Mouse (Mus musculus) limb, embryonic 15.5 days (tissue): Measurements from ENCODE around the gene Olfr467. TPM values are rescaled to one million over a fixed set of nuclear protein-coding genes. Genes with fewer than 3 reads are reported as not detected.
"Not testable (repeated sequence)": the region's sequence is repeated elsewhere in the genome, so short reads cannot be mapped to it uniquely, and the experiment has no call there.

Experiments
- ATAC-seq: fragments of 200-750 bp; cut with Nextera tagmentation; 2 replicates; pipeline ENCODE4 v1.8.0; 2017; ENCODE audit warnings: low read depth, moderate TSS enrichment; ENCODE audit not compliant: insufficient number of reproducible peaks, low FRiP score, low TSS enrichment
- H3K27ac ChIP-seq: fragments of 300-500 bp; sonication (generic); 2 replicates; pipeline ENCODE4 v1.5.1; 2015; ENCODE audit warnings: moderate library complexity, mild to moderate bottlenecking, inconsistent platforms
- H3K27me3 ChIP-seq: fragments of 300-500 bp; sonication (generic); 2 replicates; pipeline ENCODE4 v1.6.1; 2015; ENCODE audit warnings: inconsistent platforms
- H3K36me3 ChIP-seq: fragments of 300-500 bp; sonication (generic); 2 replicates; pipeline ENCODE4 v1.6.1; 2015; ENCODE audit warnings: inconsistent platforms
- H3K4me1 ChIP-seq: fragments of 300-500 bp; sonication (generic); 2 replicates; pipeline ENCODE4 v1.6.1; 2015; ENCODE audit warnings: inconsistent platforms
- H3K4me2 ChIP-seq: fragments of 300-500 bp; sonication (generic); 2 replicates; pipeline ENCODE4 v1.6.1; 2015; ENCODE audit warnings: mild to moderate bottlenecking, inconsistent platforms
- H3K4me3 ChIP-seq: fragments of 300-500 bp; sonication (generic); 2 replicates; pipeline ENCODE4 v1.5.1; 2015; ENCODE audit warnings: mild to moderate bottlenecking, inconsistent platforms
- H3K9ac ChIP-seq: fragments of 300-500 bp; sonication (generic); 2 replicates; pipeline ENCODE4 v1.6.1; 2015; ENCODE audit warnings: inconsistent platforms
- H3K9me3 ChIP-seq: fragments of 300-500 bp; sonication (generic); 2 replicates; pipeline ENCODE4 v1.6.1; 2016; ENCODE audit warnings: inconsistent platforms
- WGBS: fragments of 180-500 bp; shearing (Covaris S2); methylation state at CpG from one replicate; pipeline ENCODE4 v1.1.7; 2015; 5-methylcytosine and 5-hydroxymethylcytosine counted together
- polyA plus RNA-seq: library from polyadenylated mRNA; unstranded; fragments of >200 nt; fragmentation: Nextera tagmentation; extraction: Ambion mirVana; gene quantifications from 2 replicates; pipeline ENCODE4 v1.2.1, GENCODE M21; 2015

The Olfr467 gene
- polyA plus RNA-seq: not detected in 2 replicates

- H3K27me3 ChIP-seq: no peaks in the 10 kb centered on the region
- H3K27ac ChIP-seq: no peak within 1 kb of the TSS
- H3K9ac ChIP-seq: no peak within 1 kb of the TSS
- no peak within 1 kb of the TSS for H3K4me2 ChIP-seq
- no peak within 1 kb of the TSS for H3K4me3 ChIP-seq
- no peak for ATAC-seq
- H3K4me1 ChIP-seq: no peaks in the 10 kb centered on the region
- no peaks in the 10 kb centered on the region for H3K36me3 ChIP-seq
- no peaks in the 10 kb centered on the region for H3K9me3 ChIP-seq
Observed at GRCm38 (mm10) chr7:107811963-107812362, at the start of gene Olfr467. TSS of gene Olfr467 (plus strand) at chr7:107812263.

GRCm38 (mm10) chr7:107770812-107771211 is 41.3 kb upstream of the Olfr467 start:
- H3K9me3 ChIP-seq: no peaks in the 10 kb centered on the region
- no peak overlapping the region for H3K4me3 ChIP-seq
- H3K4me1 ChIP-seq: no peaks in the 10 kb centered on the region
- no peak overlapping the region for H3K9ac ChIP-seq
- H3K27me3 ChIP-seq: no peaks in the 10 kb centered on the region
- 66% methylated on average over 6 of the region's 6 CpGs for WGBS
- no peak overlapping the region for H3K27ac ChIP-seq
- ATAC-seq: no peak
- no peak overlapping the region for H3K4me2 ChIP-seq
- H3K36me3 ChIP-seq: no peaks in the 10 kb centered on the region

DNA sequence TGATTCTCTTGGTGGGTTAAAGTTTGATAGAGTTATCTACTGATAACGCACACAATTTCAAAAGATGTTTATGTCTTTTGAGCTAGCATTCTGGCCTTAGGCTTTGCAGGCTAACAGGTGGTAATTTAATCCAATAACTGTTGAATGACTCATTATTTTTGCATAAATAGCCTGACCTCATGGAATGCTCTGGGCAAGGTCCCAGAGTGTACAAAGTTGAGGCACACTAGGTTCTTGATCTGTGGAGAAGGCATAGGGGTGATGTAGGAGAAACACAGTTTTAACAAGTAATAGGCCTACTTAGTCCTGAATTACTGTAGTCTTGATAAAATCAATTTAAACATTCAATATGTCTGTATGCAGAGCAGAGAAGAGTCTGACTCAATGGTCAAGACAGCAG is 33.8 kb upstream of the Olfr467 start:
- Histone ChIP-seq H3K27me3 (no peaks in the 10 kb centered on the region), H3K9me3 (no peaks in the 10 kb centered on the region), H3K4me1 (no peaks in the 10 kb centered on the region), H3K4me2 (no peak overlapping the region), H3K27ac (no peak overlapping the region), H3K36me3 (no peaks in the 10 kb centered on the region), H3K4me3 (no peak overlapping the region), H3K9ac (no peak overlapping the region)
- ATAC-seq: no peak
- WGBS: 78% methylated on average over 1 of the region's 1 CpGs

DNA sequence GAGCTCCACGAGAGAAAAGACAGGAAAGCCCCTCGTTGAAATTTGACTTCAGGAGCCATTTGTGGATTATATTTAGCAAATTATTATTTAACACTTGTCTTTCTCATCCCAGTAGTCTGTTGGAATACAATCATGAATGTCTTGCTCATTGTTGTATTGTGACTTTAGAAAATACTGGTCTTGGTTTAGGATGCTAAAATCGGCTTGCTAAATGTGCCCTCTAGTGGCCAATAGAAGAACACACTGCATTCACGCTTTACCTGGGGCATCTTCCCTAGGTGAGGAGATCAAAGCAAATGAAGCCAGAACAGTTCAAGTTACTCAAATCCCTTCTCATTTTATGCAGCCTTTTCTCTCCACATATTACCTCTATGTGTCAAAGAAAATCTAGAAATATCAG is 32.5 kb upstream of the Olfr467 start:
- H3K4me1 ChIP-seq: no peaks in the 10 kb centered on the region
- no peak overlapping the region for H3K9ac ChIP-seq
- no peak for ATAC-seq
- H3K9me3 ChIP-seq: no peaks in the 10 kb centered on the region
- no peaks in the 10 kb centered on the region for H3K27me3 ChIP-seq
- no peak overlapping the region for H3K4me3 ChIP-seq
- WGBS: 39% methylated on average over 4 of the region's 4 CpGs
- no peak overlapping the region for H3K27ac ChIP-seq
- H3K4me2 ChIP-seq: no peak overlapping the region
- H3K36me3 ChIP-seq: no peaks in the 10 kb centered on the region

- 60% methylated on average over 3 of the region's 3 CpGs for WGBS
- Histone ChIP-seq H3K36me3 (no peaks in the 10 kb centered on the region), H3K9ac (no peak overlapping the region)
Observed at GRCm38 (mm10) chr7:107787977-107788620, 24.0 kb upstream of the Olfr467 start.

DNA sequence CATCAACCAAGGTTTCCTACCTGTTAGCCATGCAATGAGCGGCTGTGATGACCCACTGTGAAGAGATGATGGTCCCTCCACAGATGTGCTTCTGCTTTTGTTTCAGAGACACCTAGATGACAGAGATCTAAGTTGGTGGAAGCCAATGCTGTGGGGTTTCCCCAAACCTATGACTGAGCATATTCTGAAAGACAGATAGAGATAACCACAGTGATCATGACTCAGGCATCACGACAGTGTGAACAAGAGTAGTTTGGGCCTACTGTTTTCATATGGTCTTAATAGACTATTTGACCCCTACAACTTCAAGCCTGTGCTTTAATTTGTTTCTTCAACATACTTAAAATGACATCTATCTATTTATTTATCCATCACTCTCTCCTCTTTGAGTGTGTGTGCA is 15.6 kb upstream of the Olfr467 start:
- Histone ChIP-seq H3K4me2 (no peak overlapping the region), H3K9ac (no peak overlapping the region), H3K9me3 (no peaks in the 10 kb centered on the region), H3K27me3 (no peaks in the 10 kb centered on the region), H3K4me3 (no peak overlapping the region), H3K36me3 (no peaks in the 10 kb centered on the region), H3K4me1 (no peaks in the 10 kb centered on the region), H3K27ac (no peak overlapping the region)
- ATAC-seq: no peak
- WGBS: 83% methylated on average over 2 of the region's 2 CpGs

More at GRCm38 (mm10) chr7:107787977-107788620, 24.0 kb upstream of the Olfr467 start:
- ATAC-seq: no peak
- no peak overlapping the region for H3K27ac ChIP-seq
- no peak overlapping the region for H3K4me2 ChIP-seq
- no peaks in the 10 kb centered on the region for H3K9me3 ChIP-seq
- no peaks in the 10 kb centered on the region for H3K4me1 ChIP-seq
- H3K4me3 ChIP-seq: no peak overlapping the region
- H3K27me3 ChIP-seq: no peaks in the 10 kb centered on the region

DNA sequence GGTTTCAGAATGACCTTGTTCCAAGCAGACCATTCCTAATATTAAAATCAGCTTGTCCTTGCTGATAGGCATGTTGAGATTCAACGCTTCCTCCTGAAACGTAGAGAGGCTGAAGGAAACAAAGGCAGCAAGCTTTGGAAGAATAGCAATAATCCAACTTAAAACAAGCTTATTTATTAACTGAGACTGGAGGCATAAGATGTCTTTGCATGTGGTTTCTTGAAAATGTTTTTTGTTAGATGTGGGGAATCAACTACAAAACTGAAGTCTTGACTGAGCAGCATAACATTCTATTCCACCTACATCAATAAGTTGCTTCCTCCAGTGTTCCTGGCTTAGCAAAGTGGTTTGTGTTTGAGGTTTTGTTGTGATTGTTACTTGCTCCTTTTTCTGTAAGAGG is 11.0 kb upstream of the Olfr467 start, which contains the start of gene Ovch2:
TSS of gene Ovch2 (minus strand) at position 101 of the 400 bp plus-strand sequence.
- Histone ChIP-seq H3K9ac (no peak within 1 kb of the TSS), H3K4me1 (peaks cover 2% of the 10 kb centered on the region; the same call in 1 of the 2 replicates), H3K36me3 (no peaks in the 10 kb centered on the region), H3K27me3 (no peaks in the 10 kb centered on the region), H3K27ac (peak within 1 kb of the TSS; percentile 35; the same call in 1 of the 2 replicates), H3K4me2 (no peak within 1 kb of the TSS), H3K9me3 (no peaks in the 10 kb centered on the region), H3K4me3 (no peak within 1 kb of the TSS)
- WGBS: 87% methylated on average over 2 of the region's 2 CpGs
- ATAC-seq: no peak

- peaks cover 2% of the 10 kb centered on the region; the same call in 1 of the 2 replicates for H3K4me1 ChIP-seq
- H3K4me2 ChIP-seq: no peak overlapping the region
- no peak for ATAC-seq
- 33% methylated on average over 3 of the region's 3 CpGs for WGBS
- H3K4me3 ChIP-seq: no peak overlapping the region
- peak overlapping the region; percentile 35; the same call in 1 of the 2 replicates for H3K27ac ChIP-seq
- H3K9me3 ChIP-seq: no peaks in the 10 kb centered on the region
- no peaks in the 10 kb centered on the region for H3K36me3 ChIP-seq
- H3K27me3 ChIP-seq: no peaks in the 10 kb centered on the region
- H3K9ac ChIP-seq: no peak overlapping the region
Observed at GRCm38 (mm10) chr7:107802138-107802537, 9.9 kb upstream of the Olfr467 start.

DNA sequence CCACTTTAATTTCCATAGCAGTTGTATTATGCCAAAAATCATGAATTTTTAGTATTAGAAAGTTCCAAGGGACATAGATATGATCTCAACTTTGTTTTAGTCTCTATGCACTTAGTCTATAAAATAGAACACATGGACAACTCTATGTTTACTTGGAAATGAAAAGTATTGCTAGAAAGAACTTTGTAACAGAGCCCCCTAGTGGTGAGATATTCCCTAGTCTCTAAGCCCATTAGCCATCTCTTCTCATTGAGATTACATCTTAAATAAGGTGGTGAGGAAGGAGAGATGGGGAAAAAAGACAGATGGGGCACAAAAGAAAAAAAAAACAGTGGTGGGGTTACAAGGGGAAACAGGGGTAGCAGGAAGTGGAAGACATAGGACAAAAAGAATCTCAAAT is 7.4 kb downstream of the Olfr467 start:
- Histone ChIP-seq H3K36me3 (no peaks in the 10 kb centered on the region), H3K27me3 (no peaks in the 10 kb centered on the region), H3K9ac (no peak overlapping the region), H3K4me2 (no peak overlapping the region), H3K27ac (no peak overlapping the region), H3K4me3 (no peak overlapping the region), H3K9me3 (no peaks in the 10 kb centered on the region), H3K4me1 (no peaks in the 10 kb centered on the region)
- ATAC-seq: no peak

GRCm38 (mm10) chr7:107823867-107824266 is 11.8 kb downstream of the Olfr467 start:
- not testable (repeated sequence) for H3K36me3 ChIP-seq, H3K4me2 ChIP-seq, ATAC-seq, H3K9me3 ChIP-seq, H3K4me3 ChIP-seq, H3K27me3 ChIP-seq, H3K9ac ChIP-seq, H3K27ac ChIP-seq, H3K4me1 ChIP-seq
- WGBS: 64% methylated on average over 2 of the region's 2 CpGs

- not testable (repeated sequence) for H3K4me2 ChIP-seq, H3K27me3 ChIP-seq, H3K9me3 ChIP-seq, ATAC-seq, H3K4me3 ChIP-seq, H3K9ac ChIP-seq, H3K4me1 ChIP-seq, H3K27ac ChIP-seq, H3K36me3 ChIP-seq
Observed at GRCm38 (mm10) chr7:107825441-107825840, 13.4 kb downstream of the Olfr467 start, which contains the start of gene Olfr469. TSS of gene Olfr469 (minus strand) at chr7:107825541.

DNA sequence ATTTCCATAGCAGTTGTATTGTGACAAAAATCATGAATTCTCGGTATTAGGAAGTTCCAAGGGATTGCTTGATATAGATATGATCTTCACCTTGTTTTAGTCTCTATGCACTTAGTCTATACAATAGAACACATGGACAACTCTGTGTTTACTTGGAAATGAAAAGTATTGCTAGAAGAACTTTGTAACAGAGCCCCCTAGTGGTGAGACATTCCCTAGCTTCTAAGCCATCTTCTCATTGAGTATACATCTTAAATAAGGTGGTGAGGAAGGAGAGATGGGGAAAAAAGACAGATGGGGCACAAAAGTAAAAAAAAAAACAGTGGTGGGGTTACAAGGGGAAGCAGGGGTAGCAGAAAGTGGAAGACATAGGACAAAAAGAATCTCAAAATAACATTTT is 29.7 kb downstream of the Olfr467 start:
- WGBS: 74% methylated on average over 1 of the region's 1 CpGs

DNA sequence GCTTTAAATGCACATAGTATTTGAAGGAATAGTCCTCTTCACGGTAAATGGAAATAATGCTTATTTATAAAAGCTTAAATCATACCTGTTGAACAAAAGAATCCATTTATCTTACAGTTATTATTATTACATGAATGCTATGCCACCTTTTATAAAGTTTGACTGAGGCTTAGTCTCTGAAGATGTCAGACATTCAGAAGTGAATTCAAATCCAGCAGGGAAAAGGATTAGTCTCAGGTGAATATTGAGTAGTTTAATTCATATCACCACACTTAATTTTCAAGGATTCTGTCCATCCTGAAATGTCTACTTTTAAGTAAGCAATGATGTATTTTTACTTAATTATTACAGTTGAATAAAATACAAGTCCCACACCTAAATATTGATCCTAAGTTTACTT is 35.3 kb downstream of the Olfr467 start, which contains the start of gene Olfr470:
TSS of gene Olfr470 (minus strand) at position 101 of the 400 bp plus-strand sequence.
- not testable (repeated sequence) for H3K27ac ChIP-seq, H3K4me1 ChIP-seq, H3K9ac ChIP-seq, H3K4me3 ChIP-seq, H3K27me3 ChIP-seq, H3K4me2 ChIP-seq, ATAC-seq, H3K9me3 ChIP-seq, H3K36me3 ChIP-seq
- WGBS: 87% methylated on average over 1 of the region's 1 CpGs

More for the DNA sequence above, 29.7 kb downstream of the Olfr467 start:
- Histone ChIP-seq H3K9me3 (no peaks in the 10 kb centered on the region), H3K9ac (no peak overlapping the region), H3K27me3 (no peaks in the 10 kb centered on the region), H3K4me2 (no peak overlapping the region), H3K36me3 (no peaks in the 10 kb centered on the region), H3K4me1 (no peaks in the 10 kb centered on the region), H3K4me3 (no peak overlapping the region), H3K27ac (no peak overlapping the region)
- no peak for ATAC-seq
